Comparison of ENCODE assay signal across 9 mouse cellular contexts in the genomic region with DNA sequence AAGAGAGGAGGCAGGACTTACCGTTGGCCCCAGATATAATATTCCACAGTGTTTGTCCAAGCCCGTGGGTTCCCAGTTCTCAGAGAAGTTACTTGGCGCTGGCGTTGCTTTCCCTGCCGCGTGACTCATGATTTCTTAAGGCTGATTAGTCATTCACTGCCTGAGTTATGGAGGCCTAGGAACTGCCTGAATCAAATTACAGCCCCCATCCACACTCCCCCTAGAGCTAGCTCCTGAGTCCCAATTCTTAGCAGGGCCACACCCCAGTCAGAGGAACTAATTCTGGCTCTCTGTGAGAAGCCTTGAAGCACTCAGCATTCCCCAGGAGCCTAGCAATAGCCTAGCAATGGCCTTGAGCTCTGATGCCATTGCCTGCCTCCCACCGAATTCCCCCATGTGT. TPM values are rescaled to one million over a fixed set of nuclear protein-coding genes. Genes with fewer than 3 reads are reported as not detected.
DNase-seq lines count a peak whose midpoint lies in the region; ATAC-seq and TF ChIP-seq lines count a peak whose summit lies in the region.
"Had no signal": no experiment of that assay in that cellular context is flagged by ENCODE, and none has a peak within 500 bp of the region (broad histone marks: within the 10 kb centered on the region; RNA-seq: fewer than 3 reads in every experiment).

No protein-coding gene starts in this region.

- H3K27me3 ChIP-seq in neural tube, embryonic 11.5 days (ENCODE audit: control insufficient read depth, insufficient read depth, low read length) = no peaks in the 10 kb centered on the region
- H3K27me3 ChIP-seq: neural tube, embryonic 12.5 days had no signal

- no peak overlapping the region for H3K4me3 ChIP-seq in neural tube, embryonic 11.5 days (ENCODE audit: low read depth, low read length)
- H3K4me3 ChIP-seq in bone marrow macrophage, adult 2 months (ENCODE audit: insufficient read depth, low read length) = peak overlapping the region; percentile 55
- H3K4me3 ChIP-seq: neural tube, embryonic 12.5 days had no signal

- H3K36me3 ChIP-seq in neural tube, embryonic 11.5 days (ENCODE audit: control insufficient read depth, insufficient read depth, low read length) = no peaks in the 10 kb centered on the region
- H3K36me3 ChIP-seq: neural tube, embryonic 12.5 days had no signal

- WGBS in neural tube, embryonic 11.5 days = 54% methylated on average over 7 of the region's 7 CpGs

- H3K9ac ChIP-seq in neural tube, embryonic 11.5 days (ENCODE audit: low read length) = no peak overlapping the region
- H3K9ac ChIP-seq: neural tube, embryonic 12.5 days had no signal

- no peak for TF ChIP-seq CTCF in bone marrow macrophage, adult 2 months (IDR thresholded peaks at IDR 0.05; ENCODE audit: low read depth, low read length)

- no peak overlapping the region for H3K27ac ChIP-seq in neural tube, embryonic 11.5 days (ENCODE audit: low read depth, low read length)
- peak overlapping the region; percentile 98 for H3K27ac ChIP-seq in bone marrow macrophage, adult 2 months (ENCODE audit: insufficient read depth, low read depth, low read length)
- H3K27ac ChIP-seq: neural tube, embryonic 12.5 days had no signal

- ATAC-seq in neural tube, embryonic 11.5 days (ENCODE audit: insufficient read depth, low FRiP score, low TSS enrichment) = no peak

- no peaks in the 10 kb centered on the region for H3K9me3 ChIP-seq in neural tube, embryonic 11.5 days (ENCODE audit: control insufficient read depth, low read length)
- H3K9me3 ChIP-seq: neural tube, embryonic 12.5 days had no signal

- H3K4me1 ChIP-seq in neural tube, embryonic 11.5 days (ENCODE audit: control insufficient read depth, insufficient read depth, low read length) = peaks cover 23% of the 10 kb centered on the region
- H3K4me1 ChIP-seq in bone marrow macrophage, adult 2 months (ENCODE audit: control insufficient read depth, insufficient read depth, low read length) = peaks cover 64% of the 10 kb centered on the region

- H3K4me2 ChIP-seq in neural tube, embryonic 11.5 days (ENCODE audit: low read depth) = no peak overlapping the region
- H3K4me2 ChIP-seq: neural tube, embryonic 12.5 days had no signal

- TF ChIP-seq POLR2A in bone marrow macrophage, adult 2 months (IDR thresholded peaks at IDR 0.05; ENCODE audit: borderline replicate concordance, low read depth, low read length) = no peak

- DNase-seq in neural tube, embryonic 11.5 days (ENCODE audit: low spot score) = peak; percentile 49
- DNase-seq in neural tube, embryonic 10.5 days (ENCODE audit: extremely low spot score, low spot score) = no peak
- DNase-seq in heart, adult 18-20 months = peak; percentile 77 to 87
- peak; percentile 81 for DNase-seq in kidney, adult 9 months
- peak; percentile 84 for DNase-seq in lung, postnatal 25 days (ENCODE audit: low spot score)
- DNase-seq in thymus, postnatal 4 days = no peak
- DNase-seq in cerebellum, adult 11-12 months = no peak

RNA-seq across cellular contexts. Expression of a gene that starts 13.6 kb away (rescaled TPM):
- 37.5 and 40.1 TPM in 2 replicates for polyA plus RNA-seq in neural tube, embryonic 11.5 days (2014; fragmentation: Nextera tagmentation; extraction: Ambion mirVana)
- 64.0 and 73.0 TPM in 2 replicates for polyA plus RNA-seq in bone marrow macrophage, adult 2 months (2012; ENCODE audit: insufficient read depth, insufficient read length, missing spikeins)
- 10 to 100 TPM; 15.9 to 18.3 TPM for total RNA-seq in heart, adult 18-20 months (2021)

Comparison
In these comparisons a context has a peak if more than half of its experiments do, and no peak if none do; other contexts are left out.
1. DNase-seq: peak in neural tube, embryonic 11.5 days (single experiment), heart, adult 18-20 months (2 of 2), kidney, adult 9 months (single experiment) and lung, postnatal 25 days (single experiment); none in neural tube, embryonic 10.5 days (single experiment), thymus, postnatal 4 days (single experiment) and cerebellum, adult 11-12 months (single experiment).